In genomic region chr1:69138856-69139518, GRCm38 (mm10) we compare ENCODE assay signal across 8 mouse cellular contexts. TPM values are rescaled to one million over a fixed set of nuclear protein-coding genes. Genes with fewer than 3 reads are reported as not detected.
A peak's percentile ranks its signal among the peaks of the same experiment; 100 is the strongest.
DNase-seq lines count a peak whose midpoint lies in the region; ATAC-seq and TF ChIP-seq lines count a peak whose summit lies in the region.
"Had no signal": no experiment of that assay in that cellular context is flagged by ENCODE, and none has a peak within 500 bp of the region (broad histone marks: within the 10 kb centered on the region; RNA-seq: fewer than 3 reads in every experiment).

No protein-coding gene starts in this region.

- H3K27me3 ChIP-seq in liver, embryonic 14.5 days (ENCODE audit: control insufficient read depth, insufficient read depth, low read length) = no peaks in the 10 kb centered on the region
- H3K27me3 ChIP-seq: heart, embryonic 13.5 days had no signal

- TF ChIP-seq EP300 in liver, embryonic 14.5 days (IDR thresholded peaks at IDR 0.05; ENCODE audit: low read depth) = no peak

- no peak overlapping the region for H3K9ac ChIP-seq in liver, embryonic 14.5 days (replicated peaks)
- H3K9ac ChIP-seq: heart, embryonic 13.5 days had no signal

- no peak for ATAC-seq in liver, embryonic 14.5 days (ENCODE audit: insufficient read depth)

- peak; percentile 57; the same call in 1 of the 2 replicates for TF ChIP-seq CTCF in liver, embryonic 14.5 days (IDR thresholded peaks at IDR 0.05; ENCODE audit: low read depth)

- no peaks in the 10 kb centered on the region for H3K4me1 ChIP-seq in liver, embryonic 14.5 days (replicated peaks; ENCODE audit: control insufficient read depth in 2 of 2, insufficient read depth in 2 of 2, low read length in 1 of 2)

- no peak overlapping the region for H3K4me2 ChIP-seq in liver, embryonic 14.5 days (ENCODE audit: low read depth)
- H3K4me2 ChIP-seq: heart, embryonic 13.5 days had no signal

- 29% methylated on average over 4 of the region's 4 CpGs for WGBS in liver, embryonic 14.5 days (ENCODE audit: insufficient replicate concordance)

- DNase-seq in 3T3-L1 (ENCODE audit: low read depth, low spot score) = peak; percentile 81
- DNase-seq in CD4-positive, CD25-positive, alpha-beta regulatory T cell, adult 2 months (ENCODE audit: low read depth, low spot score) = peak; percentile 65
- peak; percentile 67 for DNase-seq in brain, embryonic 18.5 days (ENCODE audit: low read depth, low spot score)
- DNase-seq in fibroblast of lung, adult 2 months (ENCODE audit: low read depth) = peak; percentile 29
- DNase-seq in kidney, postnatal 14 days = peak; percentile 65
- peak; percentile 11 to 24 (median 15) for DNase-seq in liver, embryonic 14.5 days (ENCODE audit: low read depth in 3 of 3, low spot score in 3 of 3)
- DNase-seq in right cerebral cortex, postnatal 10 days (ENCODE audit: low spot score in 2 of 2) = peak; percentile 68 to 83

- no peaks in the 10 kb centered on the region for H3K9me3 ChIP-seq in liver, embryonic 14.5 days (ENCODE audit: control insufficient read depth, low read length)
- H3K9me3 ChIP-seq: heart, embryonic 13.5 days had no signal

- no peak overlapping the region for H3K27ac ChIP-seq in liver, embryonic 14.5 days
- H3K27ac ChIP-seq: heart, embryonic 13.5 days had no signal

- no peak overlapping the region for H3K4me3 ChIP-seq in liver, embryonic 14.5 days (ENCODE audit: insufficient read depth in 1 of 2, low read depth in 2 of 2, low read length in 2 of 2)
- H3K4me3 ChIP-seq: heart, embryonic 13.5 days had no signal

- no peaks in the 10 kb centered on the region for H3K36me3 ChIP-seq in liver, embryonic 14.5 days (replicated peaks; ENCODE audit: control insufficient read depth, insufficient read depth, low read depth)
- H3K36me3 ChIP-seq: heart, embryonic 13.5 days had no signal

RNA-seq across cellular contexts. Expression of gene Erbb4, which starts 31.1 kb away (rescaled TPM):
- under 0.01 TPM in 2 replicates for polyA plus RNA-seq in liver, embryonic 14.5 days (2012; rRNA removed)
- not detected in 2 replicates for polyA plus RNA-seq in liver, embryonic 14.5 days (2014; fragmentation: Nextera tagmentation; extraction: Ambion mirVana)

Comparison
In these comparisons a context has a peak if more than half of its experiments do, and no peak if none do; other contexts are left out.
1. DNase-seq: peak in every context shown above with its lines; median percentile 81 in 3T3-L1; 76 in right cerebral cortex, postnatal 10 days; 67 in brain, embryonic 18.5 days; 65 in CD4-positive, CD25-positive, alpha-beta regulatory T cell, adult 2 months; 65 in kidney, postnatal 14 days; 29 in fibroblast of lung, adult 2 months; 15 in liver, embryonic 14.5 days.